Mouse (Mus musculus): ENCODE measurements at regions not wholly inside any gene's neighbourhood (a gene's known extent, or its start where the extent isn't known, plus 50 kb on each side); places are given as distances from the start of the nearest gene placed in this dataset.

DNA sequence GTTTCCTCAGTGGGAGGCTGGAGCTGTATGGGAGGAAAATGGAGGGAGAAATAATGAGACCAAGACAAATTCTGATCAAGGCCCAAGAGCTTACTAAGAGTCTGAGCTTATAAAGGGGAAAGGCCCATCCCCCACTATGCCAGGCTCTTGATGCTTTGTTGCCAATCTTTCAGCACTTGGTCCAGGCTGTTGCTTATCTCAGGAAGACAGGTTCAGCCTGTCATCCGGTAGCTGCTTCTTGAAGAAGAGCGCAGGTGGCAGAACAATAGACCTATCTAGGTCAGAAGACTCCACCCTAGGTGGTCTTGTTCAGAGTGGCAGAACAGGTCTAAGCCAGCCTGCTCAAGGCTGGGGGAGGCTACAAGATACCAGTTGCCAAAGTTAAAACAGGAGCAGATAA, 466.2 kb upstream of the Tbl1xr1 start:
- TF ChIP-seq CHD2 (IDR thresholded peaks at IDR 0.05; ENCODE audit: low read depth, low read length) (no peak), ZC3H11A (IDR thresholded peaks at IDR 0.05; ENCODE audit: borderline replicate concordance, low read depth, low read length) (no peak), MAFK (IDR thresholded peaks at IDR 0.05; ENCODE audit: insufficient read depth, low read depth, low read length) (no peak), HCFC1 (IDR thresholded peaks at IDR 0.05; ENCODE audit: borderline replicate concordance, insufficient read depth, low read length) (no peak), ZNF384 (IDR thresholded peaks at IDR 0.05; ENCODE audit: low read depth, low read length) (no peak)

Data from ES-E14 (cell line).